Mouse (Mus musculus) gastrocnemius, postnatal 10 days (tissue): ENCODE measurements around the gene Gm43720. TPM values are rescaled to one million over a fixed set of nuclear protein-coding genes. Genes with fewer than 3 reads are reported as not detected.

Experiments
- DNase-seq: peaks from one replicate; pipeline ENCODE4 v3.0.0; 2021; ENCODE audit warnings: mixed read lengths
- long read RNA-seq, 2 experiments: library from polyadenylated mRNA; stranded (forward); transcript quantifications; one replicate each; pipeline ENCODE4 v2.0.0; 2021
- total RNA-seq, 2 experiments: library from RNA; stranded (reverse); gene quantifications; 2 replicates each; pipeline ENCODE4 v1.2.3; 2021

Gm43720 gene
- total RNA-seq, result under 1 TPM in 1 of 2 experiments, not detected in 1; 0.07 TPM
- long read RNA-seq, experiment 1, result 0 reads
- long read RNA-seq, experiment 2, result 0 reads

DNA sequence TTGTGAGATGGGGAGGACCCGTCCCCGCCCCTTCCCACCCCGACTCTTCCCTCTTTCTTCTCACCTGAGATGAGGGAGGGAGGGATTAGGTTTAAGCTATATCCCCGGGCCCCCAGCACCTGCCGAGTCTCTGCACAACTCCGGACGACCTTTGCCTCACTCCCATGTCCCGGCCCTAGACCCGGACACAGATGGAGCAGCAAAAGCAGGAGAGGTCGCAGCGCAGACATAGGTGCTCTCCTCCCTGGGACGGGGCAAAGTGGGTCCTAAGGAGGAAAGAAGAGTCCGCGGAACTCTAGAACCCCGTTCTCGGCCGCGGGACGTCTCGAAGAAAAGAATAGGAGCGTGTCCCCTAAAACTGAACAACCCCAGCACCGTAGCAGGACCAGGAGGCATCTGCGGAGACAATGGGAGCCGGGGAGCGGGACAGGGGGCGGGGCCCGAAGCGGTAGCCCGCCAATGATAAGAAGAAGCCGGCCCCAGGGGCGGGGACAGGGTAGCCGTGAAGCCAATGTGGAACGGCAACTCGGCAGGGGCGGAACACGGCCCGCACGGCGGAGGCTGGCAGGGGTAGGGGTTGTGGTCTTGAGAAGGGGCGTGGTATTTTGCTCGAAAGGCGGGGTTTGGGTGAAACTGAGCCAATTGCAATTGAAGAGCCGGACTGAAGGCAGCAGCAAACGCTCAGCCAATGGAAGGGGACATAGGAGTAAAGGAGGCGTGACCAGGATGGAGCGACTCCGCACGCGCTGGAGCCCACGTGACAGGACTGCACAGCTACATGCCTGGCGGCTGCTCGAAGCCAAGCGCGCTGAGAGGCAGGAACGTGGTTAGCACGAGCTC is at the start of gene Gm43720, which contains the start of the genes Gpc2 and Stag3:
TSS of gene Gm43720 (minus strand) at position 374 of the 840 bp plus-strand sequence.
TSS of gene Gpc2 (minus strand) at position 421 of the 840 bp plus-strand sequence.
TSS of gene Stag3 (plus strand) at position 656 of the 840 bp plus-strand sequence.
- peak; percentile 82 for DNase-seq

DNA sequence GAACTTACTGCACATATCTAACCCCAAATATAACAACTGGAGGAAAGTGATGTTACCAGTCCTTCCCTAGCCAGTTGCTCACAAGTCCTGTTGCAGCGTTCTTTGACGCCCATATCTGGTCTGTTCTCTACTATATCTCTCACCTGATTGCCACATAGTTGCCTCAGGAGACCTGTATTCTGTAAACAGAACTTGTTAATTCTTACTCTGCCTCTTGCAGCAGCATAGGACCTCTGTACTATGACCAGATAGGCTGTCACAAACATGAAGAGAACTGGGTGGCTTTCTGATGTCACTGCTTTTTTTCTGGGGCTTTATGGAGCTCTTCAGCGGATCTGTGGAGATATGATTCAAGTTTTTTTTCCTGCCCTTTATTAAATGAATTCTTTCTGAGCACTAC is 33.0 kb upstream of the Gm43720 start:
- no peak for DNase-seq

GRCm38 (mm10) chr5:138299613-138300012 is 19.9 kb upstream of the Gm43720 start:
- DNase-seq, result no peak

DNA sequence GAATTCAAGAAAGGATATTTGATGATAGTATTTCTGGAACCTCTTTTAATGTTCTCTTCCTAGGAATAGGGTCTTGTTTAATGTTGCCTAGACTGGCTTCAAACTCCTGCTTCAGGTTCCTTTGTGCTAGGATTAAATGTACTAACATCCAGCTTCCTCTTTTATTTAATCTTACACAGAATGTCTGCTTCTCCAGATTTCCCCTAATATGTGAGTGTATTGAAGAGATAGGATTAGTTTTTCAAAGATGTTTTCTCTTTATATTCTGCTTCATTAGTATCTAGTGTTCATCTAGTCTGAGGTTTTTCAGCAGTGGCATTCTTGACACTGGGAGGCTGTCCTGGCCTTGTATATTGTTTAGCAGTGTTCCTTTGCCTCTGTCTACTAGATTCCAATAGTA is 14.4 kb upstream of the Gm43720 start:
- DNase-seq, result no peak

- no peak for DNase-seq
These were observed 11.9 kb upstream of the Gm43720 start for GRCm38 (mm10) chr5:138291638-138292037.

GRCm38 (mm10) chr5:138287861-138288260 is 8.1 kb upstream of the Gm43720 start:
- no peak for DNase-seq

DNA sequence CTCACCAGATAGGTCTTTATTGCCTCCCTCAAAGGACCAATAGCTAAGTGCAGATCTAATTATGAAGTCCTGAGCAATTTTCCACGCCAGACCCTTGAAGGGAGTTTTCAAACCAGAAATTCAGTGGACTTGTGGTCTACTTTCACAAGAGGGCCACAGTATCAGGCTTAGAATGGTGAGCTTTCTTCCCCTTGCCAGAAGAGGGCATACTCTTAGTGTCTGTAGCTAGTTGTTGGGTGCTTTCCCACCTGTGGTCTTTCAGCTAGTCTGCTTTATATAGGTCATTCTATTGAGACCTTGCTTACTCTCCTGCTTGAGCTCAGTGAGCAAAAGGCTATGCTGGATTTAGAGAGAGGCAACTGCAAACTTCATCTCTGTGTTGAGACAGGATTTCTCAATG is 3.8 kb upstream of the Gm43720 start:
- no peak for DNase-seq

DNA sequence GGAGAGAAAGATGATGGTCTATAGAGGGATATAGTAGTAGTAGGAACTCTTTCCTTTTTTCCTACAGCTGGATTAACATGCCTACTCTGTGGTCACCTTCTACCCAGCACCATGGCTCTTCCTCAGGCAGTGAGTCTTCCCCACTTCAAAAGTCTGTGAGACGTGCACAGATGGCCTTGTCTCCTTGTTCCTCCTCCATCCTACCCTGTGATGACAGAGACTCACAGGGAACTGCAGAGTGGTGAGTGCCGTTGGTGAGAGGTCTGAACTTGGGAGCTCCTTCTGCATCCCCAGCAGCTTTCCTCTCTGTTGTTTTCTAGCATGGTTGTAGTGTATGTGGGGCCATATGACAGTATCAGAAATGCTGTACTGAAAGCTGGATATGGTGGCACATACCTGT is 2.0 kb upstream of the Gm43720 start:
- DNase-seq, result no peak

GRCm38 (mm10) chr5:138280829-138281228 is 1.1 kb upstream of the Gm43720 start:
- no peak for DNase-seq

DNA sequence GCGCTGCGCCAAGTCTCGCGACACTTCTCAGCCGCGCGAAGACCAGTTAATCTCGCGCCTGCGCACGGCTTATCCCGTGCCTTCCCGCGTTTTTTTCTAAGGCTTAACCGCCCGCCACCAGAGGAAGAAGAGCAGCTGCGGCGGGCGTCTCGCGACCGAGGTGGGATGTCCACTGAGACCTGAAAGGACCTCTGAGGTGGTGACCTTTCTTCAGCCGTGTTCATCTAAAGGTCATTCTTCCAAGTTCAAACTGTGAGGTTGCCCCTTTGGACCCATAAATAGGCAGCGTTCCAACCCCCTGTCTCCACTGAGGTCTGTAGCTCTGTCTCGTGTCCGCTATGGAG is 639 bp upstream of the Gm43720 start:
- DNase-seq, result no peak

DNA sequence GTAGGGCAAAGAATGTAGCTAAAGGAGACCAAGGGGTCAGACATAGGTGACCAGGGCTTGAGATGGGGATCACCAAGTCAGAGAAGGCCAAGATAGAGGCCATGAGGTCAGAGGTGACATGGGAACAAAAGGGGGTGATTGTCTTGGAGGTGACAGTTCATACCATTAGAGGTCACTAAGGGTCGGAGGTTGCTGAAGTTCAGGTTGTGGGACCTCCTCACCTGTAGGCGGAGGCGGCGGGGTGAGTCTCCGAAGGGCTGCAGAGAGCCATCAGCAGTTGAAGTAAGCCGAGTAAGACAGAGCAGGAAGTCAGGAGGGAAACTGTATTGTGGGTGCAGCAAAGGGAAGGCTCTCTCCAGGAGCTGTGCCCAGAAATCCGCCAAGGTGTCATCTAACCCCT is 1.8 kb downstream of the Gm43720 start:
- no peak for DNase-seq

- DNase-seq, result no peak
These were observed 4.3 kb downstream of the Gm43720 start for GRCm38 (mm10) chr5:138275216-138276050.

DNA sequence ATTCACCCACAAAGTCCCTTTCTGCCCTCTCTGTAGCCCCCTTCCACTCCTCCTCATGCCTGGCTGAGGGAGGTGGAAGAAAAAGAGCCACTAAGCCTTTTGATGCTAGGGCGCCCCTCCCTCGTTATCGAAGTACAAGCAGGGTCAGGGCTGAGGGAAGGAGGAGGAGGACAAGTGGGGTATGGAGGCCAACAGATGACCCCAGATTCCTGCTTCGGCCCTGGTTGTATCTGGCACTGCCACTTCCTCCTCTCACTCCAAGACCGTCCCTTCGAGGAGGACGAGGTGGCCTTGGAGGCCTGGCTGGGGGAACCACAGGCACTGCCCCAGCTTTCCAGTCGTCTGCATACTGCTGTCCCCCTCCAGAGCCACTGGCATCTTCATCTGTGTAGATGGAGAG is 5.6 kb downstream of the Gm43720 start:
- no peak for DNase-seq

- DNase-seq, result no peak
These were observed 7.3 kb downstream of the Gm43720 start, which contains the start of gene Gal3st4 for GRCm38 (mm10) chr5:138272409-138272923. TSS of gene Gal3st4 (minus strand) at chr5:138272840.

DNA sequence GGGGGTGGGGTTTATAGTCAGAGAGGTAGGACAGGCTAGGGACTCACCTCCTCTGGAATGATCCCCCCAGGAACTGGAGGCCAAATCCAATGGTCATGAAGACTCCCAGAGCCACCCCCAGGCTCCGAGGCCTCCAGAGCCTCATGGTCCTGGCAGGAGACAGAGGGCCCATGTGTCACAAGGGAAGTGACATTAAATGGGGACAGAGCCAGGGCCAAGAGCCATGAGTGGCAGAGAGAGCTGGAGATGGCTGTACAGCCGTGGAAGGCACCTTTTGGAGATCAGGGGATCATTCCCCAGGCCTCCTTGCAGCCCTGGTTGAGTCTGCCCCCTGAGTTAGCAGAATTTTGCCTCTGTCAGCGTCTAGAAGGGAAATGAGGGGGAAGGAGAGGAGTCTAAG is 8.5 kb downstream of the Gm43720 start:
- no peak for DNase-seq

DNA sequence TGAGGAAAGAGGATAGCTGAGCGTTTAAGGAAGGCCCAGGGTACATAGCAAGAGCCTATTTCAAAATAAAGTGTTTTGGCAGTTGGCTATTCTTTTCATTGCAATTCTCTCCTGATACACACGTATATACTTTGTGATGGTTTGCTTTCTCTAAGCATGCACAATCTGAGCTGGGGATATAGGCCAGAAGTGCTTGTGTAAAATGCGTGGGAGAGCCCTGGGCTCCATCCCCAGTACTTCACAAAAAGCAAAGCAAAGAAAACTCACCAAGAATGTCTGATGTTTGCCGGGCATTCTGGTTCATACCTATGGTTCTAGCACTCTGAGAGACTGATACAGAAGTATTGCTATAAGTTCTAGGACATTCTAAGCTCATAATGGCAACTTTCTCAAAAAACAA is 10.8 kb downstream of the Gm43720 start:
- DNase-seq, result no peak

DNA sequence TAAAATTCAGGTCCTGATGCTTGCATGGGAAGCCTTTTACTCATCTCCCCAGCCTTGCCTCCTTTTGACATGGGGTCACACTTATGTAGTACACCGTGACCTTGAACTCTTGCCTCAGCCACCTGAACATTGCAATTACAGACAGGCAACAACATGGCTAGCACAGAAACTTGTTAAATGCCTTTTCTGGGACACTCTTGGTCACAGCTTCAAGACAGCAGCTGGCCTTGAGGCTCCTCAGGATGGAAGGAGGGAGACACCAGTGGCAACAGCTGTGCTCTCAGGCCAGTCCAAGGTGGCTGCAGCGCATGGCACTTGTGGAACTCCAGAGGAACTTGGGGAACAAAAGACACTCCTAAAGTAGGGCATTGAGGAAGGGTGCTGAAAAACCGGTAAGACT is 12.6 kb downstream of the Gm43720 start:
- no peak for DNase-seq

- no peak for DNase-seq
These were observed 14.0 kb downstream of the Gm43720 start for GRCm38 (mm10) chr5:138265712-138266111.

GRCm38 (mm10) chr5:138264207-138264578 is 15.6 kb downstream of the Gm43720 start:
- no peak for DNase-seq

GRCm38 (mm10) chr5:138263260-138264206 is 16.2 kb downstream of the Gm43720 start, which contains the start of gene BC037034:
TSS of gene BC037034 (minus strand) at chr5:138264033.
- peak; percentile 93 for DNase-seq

DNA sequence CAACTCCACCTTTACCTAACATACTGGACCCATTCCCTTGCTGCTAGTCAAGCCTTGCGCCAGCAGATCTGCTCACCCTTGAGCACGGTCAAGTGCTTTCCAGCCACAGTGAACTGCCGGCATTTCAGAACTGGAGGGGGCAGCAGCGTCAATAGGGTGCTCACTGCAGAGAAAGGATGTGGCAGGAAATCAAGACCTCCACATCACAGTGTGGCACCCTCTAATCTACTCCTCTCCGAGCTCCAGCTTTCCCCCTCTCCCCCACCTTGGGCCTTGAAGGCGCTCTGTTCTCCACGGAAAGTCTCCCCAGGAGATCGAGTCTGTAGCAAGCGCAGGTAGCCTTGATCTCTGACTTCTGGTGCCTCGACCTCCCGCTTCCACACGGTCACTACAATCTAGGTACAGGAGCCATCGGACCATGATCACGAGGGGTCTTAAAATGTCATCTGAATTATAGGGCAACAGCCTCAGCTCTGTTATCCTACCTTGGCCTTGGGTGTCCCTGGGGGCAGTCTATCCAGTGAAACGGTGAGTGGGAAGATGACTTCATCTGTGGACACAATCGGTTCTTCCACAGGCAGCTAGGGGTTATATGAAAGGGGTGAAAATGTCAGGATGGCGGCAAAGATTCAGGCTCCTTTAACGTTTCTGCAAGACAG is 17.0 kb downstream of the Gm43720 start:
- no peak for DNase-seq
